Mouse (Mus musculus): ENCODE measurements around the gene Zdhhc5. TPM values are rescaled to one million over a fixed set of nuclear protein-coding genes. Genes with fewer than 3 reads are reported as not detected.

Zdhhc5 gene
- polyA plus RNA-seq, 1 experiment from 2014 or later = 30.8 TPM

- TF ChIP-seq CTCF (IDR thresholded peaks at IDR 0.05; ENCODE audit: low read depth) = no peak
- WGBS = under 1% methylated on average over 39 of the region's 39 CpGs
- Histone ChIP-seq H3K4me2 (peak within 1 kb of the TSS; percentile 87), H3K4me3 (ENCODE audit: low read depth, low read length) (peak within 1 kb of the TSS; percentile 63), H3K4me1 (ENCODE audit: insufficient read depth) (peaks cover 3% of the 10 kb centered on the region; the same call in 1 of the 2 replicates), H3K27me3 (ENCODE audit: insufficient read depth, low read length) (no peaks in the 10 kb centered on the region), H3K27ac (ENCODE audit: low read depth) (peak within 1 kb of the TSS; percentile 88), H3K36me3 (ENCODE audit: insufficient read depth) (peaks cover 27% of the 10 kb centered on the region), H3K9ac (peak within 1 kb of the TSS; percentile 64), H3K9me3 (ENCODE audit: low read depth, low read length) (no peaks in the 10 kb centered on the region)
- ATAC-seq (ENCODE audit: insufficient read depth) (peak; percentile 96), DNase-seq (peak; percentile 99)
These were observed 12.3 kb upstream of the Zdhhc5 start, which contains the start of gene Clp1 for GRCm38 (mm10) chr2:84727172-84727858. Gene Clp1 (minus strand): TSS chr2:84727350.

DNA sequence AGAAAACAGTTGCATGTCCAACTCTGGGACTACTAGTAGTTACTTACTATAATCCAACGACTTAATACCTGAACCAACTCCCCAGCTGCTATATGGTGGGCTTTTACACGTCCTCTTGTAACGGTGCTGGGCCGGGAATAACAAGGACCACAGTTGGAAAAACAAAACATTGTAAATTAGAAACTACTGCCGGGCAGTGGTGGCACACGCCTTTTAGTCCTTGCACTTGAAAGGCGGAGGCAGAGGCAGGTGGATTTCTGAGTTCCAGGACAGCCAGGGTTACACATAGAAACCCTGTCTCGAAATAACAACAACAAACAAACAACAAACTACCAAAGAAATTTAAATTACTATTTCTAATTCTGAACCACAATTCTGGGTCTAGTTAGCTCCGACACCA lies 11.7 kb upstream of the Zdhhc5 start:
- Histone ChIP-seq H3K9ac (peak overlapping the region; percentile 64), H3K36me3 (ENCODE audit: insufficient read depth) (peaks cover 27% of the 10 kb centered on the region), H3K4me3 (ENCODE audit: low read depth, low read length) (peak overlapping the region; percentile 63), H3K27ac (ENCODE audit: low read depth) (no peak overlapping the region), H3K4me1 (ENCODE audit: insufficient read depth) (peaks cover 3% of the 10 kb centered on the region; the same call in 1 of the 2 replicates), H3K9me3 (ENCODE audit: low read depth, low read length) (no peaks in the 10 kb centered on the region), H3K27me3 (ENCODE audit: insufficient read depth, low read length) (no peaks in the 10 kb centered on the region), H3K4me2 (peak overlapping the region; percentile 87)
- no peak for DNase-seq
- no peak for TF ChIP-seq CTCF (IDR thresholded peaks at IDR 0.05; ENCODE audit: low read depth)
- WGBS = 1% methylated on average over 9 of the region's 9 CpGs
- ATAC-seq (ENCODE audit: insufficient read depth) = no peak

- H3K9ac ChIP-seq = peak overlapping the region; percentile 64; the same call in 1 of the 2 replicates
- WGBS = 93% methylated on average over 10 of the region's 10 CpGs
- no peaks in the 10 kb centered on the region for H3K9me3 ChIP-seq (ENCODE audit: low read depth, low read length)
- no peak overlapping the region for H3K27ac ChIP-seq (ENCODE audit: low read depth)
- ATAC-seq (ENCODE audit: insufficient read depth) (no peak), DNase-seq (no peak)
- H3K4me3 ChIP-seq (ENCODE audit: low read depth, low read length) = peak overlapping the region; percentile 63; the same call in 1 of the 2 replicates
- peaks cover 3% of the 10 kb centered on the region; the same call in 1 of the 2 replicates for H3K4me1 ChIP-seq (ENCODE audit: insufficient read depth)
- H3K36me3 ChIP-seq (ENCODE audit: insufficient read depth) = peaks cover 35% of the 10 kb centered on the region
- H3K4me2 ChIP-seq = peak overlapping the region; percentile 87
- TF ChIP-seq CTCF (IDR thresholded peaks at IDR 0.05; ENCODE audit: low read depth) = no peak
- H3K27me3 ChIP-seq (ENCODE audit: insufficient read depth, low read length) = no peaks in the 10 kb centered on the region
These were observed 10.8 kb upstream of the Zdhhc5 start for GRCm38 (mm10) chr2:84725770-84726169.

- Histone ChIP-seq H3K4me3 (ENCODE audit: low read depth, low read length) (no peak overlapping the region), H3K9ac (no peak overlapping the region), H3K9me3 (ENCODE audit: low read depth, low read length) (no peaks in the 10 kb centered on the region), H3K4me2 (no peak overlapping the region), H3K27ac (ENCODE audit: low read depth) (no peak overlapping the region), H3K27me3 (ENCODE audit: insufficient read depth, low read length) (no peaks in the 10 kb centered on the region), H3K4me1 (ENCODE audit: insufficient read depth) (peaks cover 3% of the 10 kb centered on the region; the same call in 1 of the 2 replicates), H3K36me3 (ENCODE audit: insufficient read depth) (peaks cover 35% of the 10 kb centered on the region)
- no peak for DNase-seq
- ATAC-seq (ENCODE audit: insufficient read depth) = no peak
- no peak for TF ChIP-seq CTCF (IDR thresholded peaks at IDR 0.05; ENCODE audit: low read depth)
- WGBS = 95% methylated on average over 14 of the region's 14 CpGs
These were observed 8.9 kb upstream of the Zdhhc5 start for GRCm38 (mm10) chr2:84723856-84724255.

- Histone ChIP-seq H3K4me3 (ENCODE audit: low read depth, low read length) (no peak overlapping the region), H3K36me3 (ENCODE audit: insufficient read depth) (peaks cover 35% of the 10 kb centered on the region), H3K4me1 (ENCODE audit: insufficient read depth) (no peaks in the 10 kb centered on the region; the same call in 1 of the 2 replicates), H3K27ac (ENCODE audit: low read depth) (no peak overlapping the region), H3K9ac (no peak overlapping the region), H3K27me3 (ENCODE audit: insufficient read depth, low read length) (no peaks in the 10 kb centered on the region), H3K9me3 (ENCODE audit: low read depth, low read length) (no peaks in the 10 kb centered on the region), H3K4me2 (no peak overlapping the region)
- 81% methylated on average over 3 of the region's 3 CpGs for WGBS
- no peak for DNase-seq
- ATAC-seq (ENCODE audit: insufficient read depth) = no peak
- no peak for TF ChIP-seq CTCF (IDR thresholded peaks at IDR 0.05; ENCODE audit: low read depth)
These were observed 6.2 kb upstream of the Zdhhc5 start for GRCm38 (mm10) chr2:84721182-84721581.

DNA sequence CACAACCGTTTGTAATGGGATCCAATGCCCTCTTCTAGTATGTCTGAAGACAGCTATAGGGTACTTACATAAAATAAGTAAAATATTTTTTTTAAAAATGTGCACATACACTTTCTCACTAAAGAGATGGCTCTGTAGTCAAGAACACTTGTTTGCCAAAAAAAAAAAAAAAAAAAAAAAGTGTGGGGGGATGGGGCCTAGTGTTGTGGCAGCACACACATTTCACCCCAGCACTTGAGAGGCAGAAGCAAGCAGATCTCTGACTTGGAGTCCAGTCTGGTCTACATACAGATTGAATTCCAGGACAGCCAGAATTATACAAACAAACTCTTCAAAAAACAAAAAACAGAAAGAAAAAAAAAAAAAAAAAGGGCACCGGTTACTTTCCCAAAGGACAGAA lies 5.7 kb upstream of the Zdhhc5 start:
- no peak overlapping the region for H3K4me3 ChIP-seq (ENCODE audit: low read depth, low read length)
- no peak overlapping the region for H3K4me2 ChIP-seq
- ATAC-seq (ENCODE audit: insufficient read depth) = no peak
- peaks cover 34% of the 10 kb centered on the region for H3K36me3 ChIP-seq (ENCODE audit: insufficient read depth)
- H3K27ac ChIP-seq (ENCODE audit: low read depth) = no peak overlapping the region
- H3K4me1 ChIP-seq (ENCODE audit: insufficient read depth) = no peaks in the 10 kb centered on the region; the same call in 1 of the 2 replicates
- H3K9me3 ChIP-seq (ENCODE audit: low read depth, low read length) = no peaks in the 10 kb centered on the region
- no peaks in the 10 kb centered on the region for H3K27me3 ChIP-seq (ENCODE audit: insufficient read depth, low read length)
- TF ChIP-seq CTCF (IDR thresholded peaks at IDR 0.05; ENCODE audit: low read depth) = no peak
- H3K9ac ChIP-seq = no peak overlapping the region
- 95% methylated on average over 2 of the region's 2 CpGs for WGBS
- no peak for DNase-seq

DNA sequence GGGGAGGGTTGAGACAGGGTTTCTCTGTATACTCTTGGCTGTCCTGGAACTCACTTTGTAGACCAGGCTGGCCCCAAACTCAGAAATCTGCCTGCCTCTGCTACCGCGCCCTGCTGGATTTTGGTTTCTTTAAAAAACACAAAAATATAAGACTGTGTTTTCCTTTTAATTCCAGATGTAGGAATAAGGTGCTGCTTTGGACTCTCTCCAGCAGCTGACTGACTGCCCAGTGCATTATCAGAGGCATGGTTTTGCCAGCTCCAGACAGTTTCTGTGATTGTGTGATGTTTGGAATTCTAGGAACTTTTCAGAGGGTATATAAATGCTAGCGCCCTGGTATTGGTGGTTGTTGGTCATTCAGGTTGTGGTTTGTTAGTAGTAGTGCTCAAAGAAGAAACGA lies 2.4 kb upstream of the Zdhhc5 start:
- H3K9ac ChIP-seq = no peak overlapping the region
- H3K4me1 ChIP-seq (ENCODE audit: insufficient read depth) = no peaks in the 10 kb centered on the region
- DNase-seq (no peak), ATAC-seq (ENCODE audit: insufficient read depth) (no peak)
- H3K4me3 ChIP-seq (ENCODE audit: low read depth, low read length) = no peak overlapping the region
- H3K9me3 ChIP-seq (ENCODE audit: low read depth, low read length) = no peaks in the 10 kb centered on the region
- H3K27ac ChIP-seq (ENCODE audit: low read depth) = no peak overlapping the region
- no peaks in the 10 kb centered on the region for H3K27me3 ChIP-seq (ENCODE audit: insufficient read depth, low read length)
- no peak for TF ChIP-seq CTCF (IDR thresholded peaks at IDR 0.05; ENCODE audit: low read depth)
- H3K36me3 ChIP-seq (ENCODE audit: insufficient read depth) = peaks cover 10% of the 10 kb centered on the region; the same call in 1 of the 2 replicates
- 96% methylated on average over 4 of the region's 4 CpGs for WGBS
- H3K4me2 ChIP-seq = no peak overlapping the region

Measured in lung, embryonic 14.5 days (tissue).